Mouse (Mus musculus): ENCODE data around the gene Cdc73.

GRCm38 (mm10) chr1:143738811-143739210 is 36.1 kb upstream of the Cdc73 start:
- TF ChIP-seq ZNF384 (IDR thresholded peaks at IDR 0.05; ENCODE audit: low read depth, low read length) (no peak), ZC3H11A (IDR thresholded peaks at IDR 0.05; ENCODE audit: borderline replicate concordance, low read depth, low read length) (no peak)

Data from ES-E14 (cell line).